Mouse (Mus musculus) heart, postnatal 0 days (tissue): ENCODE results near the gene Klk9.

Experiments
- CTCF ChIP-seq: IDR thresholded peaks from 2 replicates; pipeline ENCODE4 v1.5.1; 2016; ENCODE audit warnings: antibody characterized with exemption, control low read depth, low read depth
- EP300 ChIP-seq: IDR thresholded peaks from 2 replicates; pipeline ENCODE4 v1.6.1; 2016; ENCODE audit warnings: antibody characterized with exemption, low read depth

GRCm38 (mm10) chr7:43815211-43815610, 23.5 kb downstream of the Klk9 start:
- no peak for TF ChIP-seq CTCF
- TF ChIP-seq EP300 = no peak
